Mouse (Mus musculus) liver, embryonic 14.5 days (tissue): ENCODE data around the gene Nkain4.

ENCODE experiments used
- CTCF ChIP-seq: IDR thresholded peaks from 2 replicates; pipeline ENCODE4 v1.5.1; 2016; ENCODE audit warnings: antibody characterized with exemption, low read depth, control low read depth
- EP300 ChIP-seq: IDR thresholded peaks from 2 replicates; pipeline ENCODE4 v1.6.1; 2016; ENCODE audit warnings: antibody characterized with exemption, low read depth

GRCm38 (mm10) chr2:180963956-180964355 lies 9.5 kb upstream of the Nkain4 start:
- TF ChIP-seq EP300 (no peak), CTCF (peak; percentile 96)
